Mouse (Mus musculus) lung, adult 2 months (tissue): Measurements from ENCODE around the gene Purb. TPM values are rescaled to one million over a fixed set of nuclear protein-coding genes. Genes with fewer than 3 reads are reported as not detected.
"Not testable (repeated sequence)": the region's sequence is repeated elsewhere in the genome, so short reads cannot be mapped to it uniquely, and the experiment has no call there.

Experiments
- DNase-seq: peaks from one replicate; pipeline ENCODE4 v3.0.0; 2022
- H3K4me1 ChIP-seq: fragments of 200-500 bp; 2 replicates; pipeline ENCODE4 v1.6.1; 2011; ENCODE audit warnings: low read length; ENCODE audit not compliant: control insufficient read depth, insufficient read depth
- H3K4me3 ChIP-seq: fragments of 200-500 bp; replicated peaks from 2 replicates; pipeline ENCODE3; 2011; ENCODE audit warnings: low read depth, mild to moderate bottlenecking, control low read depth, low read length; ENCODE audit errors: extremely low read depth
- CTCF ChIP-seq: fragments of 200-500 bp; IDR thresholded peaks from 2 replicates; pipeline ENCODE4 v1.5.1; 2011; ENCODE audit warnings: mild to moderate bottlenecking, low read length, control low read depth; ENCODE audit not compliant: insufficient read depth
- POLR2A ChIP-seq: fragments of 200-500 bp; IDR thresholded peaks from 2 replicates; pipeline ENCODE4 v1.6.1; 2011; ENCODE audit warnings: low read depth, mild to moderate bottlenecking, control low read depth, low read length, borderline replicate concordance; ENCODE audit errors: extremely low read depth
- WGBS: fragments of 180-500 bp; shearing (Covaris S2); methylation state at CpG from one replicate; pipeline ENCODE4 v1.1.7; 2018; 5-methylcytosine and 5-hydroxymethylcytosine counted together
- polyA plus RNA-seq: library from polyadenylated mRNA; depleted of rRNA; stranded (reverse); fragments of >200 nt; gene quantifications from 2 replicates; pipeline ENCODE4 v1.2.3, GENCODE M21; 2012; rRNA removed

Gene Purb
- polyA plus RNA-seq, 1 experiment: 11.0 TPM

GRCm38 (mm10) chr11:6430186-6430585 is 45.5 kb downstream of the Purb start:
- Histone ChIP-seq H3K4me3 (no peak overlapping the region), H3K4me1 (no peaks in the 10 kb centered on the region)
- DNase-seq: no peak
- WGBS: 95% methylated on average over 7 of the region's 7 CpGs
- TF ChIP-seq CTCF: no peak

- TF ChIP-seq POLR2A (no peak), CTCF (no peak)
- 80% methylated on average over 2 of the region's 2 CpGs for WGBS
- no peaks in the 10 kb centered on the region for H3K4me1 ChIP-seq
- no peak for DNase-seq
- no peak overlapping the region for H3K4me3 ChIP-seq
Observed at GRCm38 (mm10) chr11:6420722-6421350, 54.9 kb downstream of the Purb start.

DNA sequence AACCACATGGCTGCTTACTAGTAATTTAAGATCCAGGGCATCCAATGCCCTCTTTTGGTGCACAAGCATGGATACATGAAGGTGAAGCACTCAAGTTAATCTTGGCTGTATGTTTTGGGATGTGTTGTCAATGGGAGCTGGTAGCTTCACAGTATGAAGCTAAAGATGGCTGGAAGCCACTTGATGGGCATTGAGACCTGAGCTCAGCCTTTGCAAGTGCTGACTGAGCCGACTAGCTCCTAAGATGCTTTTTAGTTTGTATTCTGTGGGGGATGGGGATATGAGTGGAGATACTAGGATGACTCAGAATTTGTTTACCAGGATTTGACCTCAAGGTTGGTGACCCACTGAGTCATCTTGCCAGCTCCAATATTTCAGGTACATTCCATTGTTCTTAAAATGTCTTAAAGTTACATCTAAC is 55.4 kb downstream of the Purb start:
- H3K4me1 ChIP-seq: no peaks in the 10 kb centered on the region
- no peak for TF ChIP-seq CTCF
- no peak for TF ChIP-seq POLR2A
- 14% methylated on average over 1 of the region's 1 CpGs for WGBS
- H3K4me3 ChIP-seq: no peak overlapping the region
- no peak for DNase-seq

DNA sequence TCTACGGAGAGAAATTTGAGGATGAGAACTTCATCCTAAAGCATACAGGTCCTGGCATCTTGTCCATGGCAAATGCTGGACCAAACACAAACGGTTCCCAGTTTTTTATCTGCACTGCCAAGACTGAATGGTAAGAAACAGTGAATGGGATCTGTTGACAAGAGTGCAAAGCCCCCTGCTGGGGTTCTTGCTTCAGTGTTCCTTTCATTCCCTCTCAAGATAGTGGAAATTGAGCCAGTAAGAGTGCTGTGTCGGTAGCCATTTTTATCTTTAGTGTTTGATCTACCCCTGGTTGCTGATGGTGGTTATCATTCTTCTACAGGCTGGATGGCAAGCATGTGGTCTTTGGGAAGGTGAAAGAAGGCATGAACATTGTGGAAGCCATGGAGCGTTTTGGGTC is 56.6 kb downstream of the Purb start:
- DNase-seq, H3K4me1 ChIP-seq, H3K4me3 ChIP-seq: not testable (repeated sequence)
- 67% methylated on average over 4 of the region's 4 CpGs for WGBS

DNA sequence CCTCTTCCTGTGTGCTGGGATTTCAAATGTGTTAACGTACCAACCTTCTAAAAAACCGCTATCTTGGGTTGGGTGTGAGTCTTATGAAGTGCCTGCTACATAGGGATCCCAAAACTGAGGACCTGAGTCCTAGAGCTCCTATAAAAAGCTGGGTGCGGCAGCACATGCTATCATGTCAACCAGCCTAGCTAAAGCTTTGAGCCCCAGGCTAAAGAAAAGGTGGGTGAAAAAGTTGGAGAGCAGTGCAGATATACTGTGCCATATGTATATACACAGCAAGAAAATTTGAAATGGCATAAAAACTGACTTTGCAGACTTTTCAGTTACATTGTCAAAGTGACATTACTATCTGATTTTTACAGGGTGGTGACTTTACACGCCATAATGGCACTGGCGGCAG is 57.0 kb downstream of the Purb start:
- TF ChIP-seq CTCF (no peak), POLR2A (no peak)
- H3K4me3 ChIP-seq: no peak overlapping the region
- DNase-seq: no peak
- 76% methylated on average over 5 of the region's 5 CpGs for WGBS
- H3K4me1 ChIP-seq: peaks cover 2% of the 10 kb centered on the region

Other genes with a start within 250 kb of the Purb start
- gene Npc1l1, start 245.8 kb downstream of the Purb start, polyA plus RNA-seq: 0.09 and 0.34 TPM in 2 replicates
- gene Ddx56, start 208.1 kb downstream of the Purb start, polyA plus RNA-seq: 20.1 and 25.2 TPM in 2 replicates
- 87.0 and 111 TPM in 2 replicates for gene Tmed4, start 201.0 kb downstream of the Purb start, polyA plus RNA-seq
- gene Ogdh, start 184.3 kb downstream of the Purb start, polyA plus RNA-seq: 129 and 181 TPM in 2 replicates
- gene Zmiz2, start 86.8 kb downstream of the Purb start, polyA plus RNA-seq: 50.3 and 58.5 TPM in 2 replicates
- 407 and 532 TPM in 2 replicates for gene Ppia, start 60.5 kb downstream of the Purb start, polyA plus RNA-seq
- 39.1 and 51.4 TPM in 2 replicates for gene H2afv, start 31.5 kb downstream of the Purb start, polyA plus RNA-seq
- 37.1 and 52.3 TPM in 2 replicates for gene Myo1g, start 45.0 kb upstream of the Purb start, polyA plus RNA-seq
- gene Ccm2, start 71.0 kb upstream of the Purb start, polyA plus RNA-seq: 77.3 and 100 TPM in 2 replicates
- 2.8 and 4.4 TPM in 2 replicates for gene Nacad, start 130.1 kb upstream of the Purb start, polyA plus RNA-seq
- gene Tbrg4, start 150.2 kb upstream of the Purb start, polyA plus RNA-seq: 51.6 and 53.3 TPM in 2 replicates
- gene Wap, start 162.7 kb upstream of the Purb start, polyA plus RNA-seq: not detected in 2 replicates
- 8.3 and 8.7 TPM in 2 replicates for gene Ramp3, start 182.6 kb upstream of the Purb start, polyA plus RNA-seq